ENCODE assay signal across 20 mouse cellular contexts in genomic region chr8:88283243-88284115, GRCm38 (mm10). TPM values are rescaled to one million over a fixed set of nuclear protein-coding genes. Genes with fewer than 3 reads are reported as not detected.
DNase-seq lines count a peak whose midpoint lies in the region; ATAC-seq and TF ChIP-seq lines count a peak whose summit lies in the region.
"Had no signal": no experiment of that assay in that cellular context is flagged by ENCODE, and none has a peak within 500 bp of the region (broad histone marks: within the 10 kb centered on the region; RNA-seq: fewer than 3 reads in every experiment).

No protein-coding gene starts in this region.

- H3K79me2 ChIP-seq in myocyte (ENCODE audit: control insufficient read depth, insufficient read depth), result peaks cover 36% of the 10 kb centered on the region

- peak overlapping the region; percentile 70 for H3K4me3 ChIP-seq in megakaryocyte, embryonic 14.5 days (replicated peaks)
- no peak overlapping the region for H3K4me3 ChIP-seq in myocyte
- no peak overlapping the region for H3K4me3 ChIP-seq in hindbrain, embryonic 12.5 days
- H3K4me3 ChIP-seq: erythroblast, embryonic 14.5 days; heart, embryonic 12.5 days; layer of hippocampus, adult 2 months; liver, embryonic 12.5 days; lung, embryonic 15.5 days had no signal

- no peak overlapping the region for H3ac ChIP-seq in myocyte (ENCODE audit: control insufficient read depth, insufficient read length)

- H3K27me3 ChIP-seq in megakaryocyte, embryonic 14.5 days (replicated peaks), result no peaks in the 10 kb centered on the region
- no peaks in the 10 kb centered on the region for H3K27me3 ChIP-seq in myocyte (ENCODE audit: control insufficient read depth, insufficient read depth, insufficient read length)
- no peaks in the 10 kb centered on the region for H3K27me3 ChIP-seq in hindbrain, embryonic 12.5 days
- H3K27me3 ChIP-seq: liver, embryonic 12.5 days; lung, embryonic 15.5 days had no signal

- no peak overlapping the region for H3K27ac ChIP-seq in hindbrain, embryonic 12.5 days
- H3K27ac ChIP-seq: kidney, postnatal 0 days; layer of hippocampus, adult 2 months; lung, embryonic 15.5 days had no signal

- ATAC-seq in megakaryocyte, adult 5-6 weeks (ENCODE audit: poor library complexity, severe bottlenecking), result no peak
- no peak for ATAC-seq in hindbrain, embryonic 12.5 days (ENCODE audit: low FRiP score)
- ATAC-seq: forebrain, postnatal 0 days; hindbrain, embryonic 16.5 days; intestine, postnatal 0 days; liver, embryonic 12.5 days; midbrain, embryonic 16.5 days had no signal

- H3K4me1 ChIP-seq in megakaryocyte, embryonic 14.5 days, result peaks cover 87% of the 10 kb centered on the region
- peaks cover 12% of the 10 kb centered on the region; the same call in 1 of the 2 replicates for H3K4me1 ChIP-seq in hindbrain, embryonic 12.5 days

- DNase-seq in adrenal gland, postnatal 10 days, result peak; percentile 26
- no peak for DNase-seq in adrenal gland, postnatal 4 days (ENCODE audit: low spot score in 2 of 2)
- peak; percentile 44 to 56 for DNase-seq in adrenal gland, postnatal 36 days
- DNase-seq: cerebellum, postnatal 10 days; forebrain, postnatal 0 days; left cerebral cortex, postnatal 4 days; right cerebral cortex, adult 18-20 months had no signal

- no peaks in the 10 kb centered on the region for H3K9me3 ChIP-seq in megakaryocyte, embryonic 14.5 days
- no peaks in the 10 kb centered on the region for H3K9me3 ChIP-seq in hindbrain, embryonic 12.5 days (replicated peaks)
- H3K9me3 ChIP-seq: heart, embryonic 12.5 days; liver, embryonic 12.5 days; lung, embryonic 15.5 days had no signal

- no peak overlapping the region for H3K9ac ChIP-seq in hindbrain, embryonic 12.5 days
- H3K9ac ChIP-seq: forebrain, postnatal 0 days; heart, embryonic 12.5 days; liver, embryonic 12.5 days; lung, embryonic 15.5 days had no signal

- H3K4me2 ChIP-seq in myocyte (ENCODE audit: low read depth), result peak overlapping the region; percentile 77
- H3K4me2 ChIP-seq in hindbrain, embryonic 12.5 days (replicated peaks), result no peak overlapping the region
- H3K4me2 ChIP-seq: heart, embryonic 12.5 days; liver, embryonic 12.5 days; lung, embryonic 15.5 days had no signal

- 81% methylated on average over 13 of the region's 13 CpGs for WGBS in hindbrain, embryonic 12.5 days

- H3K36me3 ChIP-seq in megakaryocyte, embryonic 14.5 days (replicated peaks; ENCODE audit: low read length), result no peaks in the 10 kb centered on the region
- H3K36me3 ChIP-seq in myocyte (ENCODE audit: control insufficient read depth, insufficient read depth), result no peaks in the 10 kb centered on the region
- H3K36me3 ChIP-seq in hindbrain, embryonic 12.5 days, result no peaks in the 10 kb centered on the region
- H3K36me3 ChIP-seq: heart, embryonic 12.5 days; liver, embryonic 12.5 days; lung, embryonic 15.5 days had no signal

- peak; percentile 39 for TF ChIP-seq POLR2A in myocyte (IDR thresholded peaks at IDR 0.05; ENCODE audit: insufficient read length, low read depth)

TF ChIP-seq in myocyte, 11 proteins besides CTCF, POLR2A, EP300 and RAD21:
- TF ChIP-seq MYOD1 (IDR thresholded peaks at IDR 0.05; ENCODE audit: control insufficient read depth in 1 of 3, insufficient read length in 2 of 3, low read depth in 2 of 3) (peak; percentile 27 to 88 (median 74)), TCF12 (IDR thresholded peaks at IDR 0.05; ENCODE audit: insufficient read depth, poor library complexity, severe bottlenecking) (no peak), POLR2AphosphoS2 (IDR thresholded peaks at IDR 0.05; ENCODE audit: insufficient read length, low read depth) (peak; percentile 60), CEBPB (IDR thresholded peaks at IDR 0.05; ENCODE audit: insufficient read depth, poor library complexity, severe bottlenecking) (no peak), REST (IDR thresholded peaks at IDR 0.05; ENCODE audit: insufficient read depth, insufficient read length) (no peak)

RNA-seq across cellular contexts. Expression of gene Adcy7, which starts 11.3 kb away (rescaled TPM):
- total RNA-seq in adrenal gland, postnatal 10 days (2021), result 10 to 100 TPM in 1 of 2 experiments, 1 to 10 TPM in 1; 8.1 to 10.1 TPM
- 1 to 10 TPM; 6.8 to 8.0 TPM for total RNA-seq in adrenal gland, postnatal 4 days (2021)
- polyA plus RNA-seq in megakaryocyte, embryonic 14.5 days (2012; ENCODE audit: insufficient read depth, low replicate concordance), result 6.7 and 7.8 TPM in 2 replicates
- total RNA-seq in megakaryocyte, adult 5-6 weeks (2015), result 43.5 and 58.4 TPM in 2 replicates
- total RNA-seq in megakaryocyte, adult 5-6 weeks (2017), result 63.7 and 70.3 TPM in 2 replicates
- 10 to 100 TPM in 1 of 2 experiments, 1 to 10 TPM in 1; 5.7 to 11.5 TPM for total RNA-seq in adrenal gland, postnatal 36 days (2021)
- 72.3 TPM for polyA plus RNA-seq in myocyte (2012; fragmentation: generic; extraction: Trizol)
- 2.6 and 2.9 TPM in 2 replicates for polyA plus RNA-seq in hindbrain, embryonic 12.5 days (2016; fragmentation: Nextera tagmentation; extraction: Ambion mirVana)

Comparison
In these comparisons a context has a peak if more than half of its experiments do, and no peak if none do; other contexts are left out.
1. DNase-seq: peak in adrenal gland, postnatal 10 days (single experiment) and adrenal gland, postnatal 36 days (2 of 2); none in adrenal gland, postnatal 4 days (0 of 2).